Mouse (Mus musculus) activated CD4-positive, CD25-positive, alpha-beta regulatory T cell, adult 4 months (primary cell): ENCODE measurements around the gene Mtmr14. TPM values are rescaled to one million over a fixed set of nuclear protein-coding genes. Genes with fewer than 3 reads are reported as not detected.

Experiments
- polyA plus RNA-seq, 2 experiments: library from polyadenylated mRNA; unstranded; fragments of 100-300 nt; shearing (Covaris generic); gene quantifications; one replicate each; pipeline ENCODE4 v1.2.1; 2017

Mtmr14 gene
- polyA plus RNA-seq, 2 experiments from 2014 or later: 15.1 to 16.7 TPM

Other genes with a start within 250 kb of the Mtmr14 start
- gene Thumpd3, start 191.6 kb upstream of the Mtmr14 start, polyA plus RNA-seq: 10 to 100 TPM; 88.0 to 94.9 TPM
- 10 to 100 TPM; 31.1 to 33.0 TPM for gene Setd5, start 160.5 kb upstream of the Mtmr14 start, polyA plus RNA-seq
- gene Lhfpl4, start 42.5 kb upstream of the Mtmr14 start, polyA plus RNA-seq: 1 to 10 TPM in 1 of 2 experiments, not detected in 1; 1.2 TPM
- gene Cpne9, start 44.5 kb downstream of the Mtmr14 start, polyA plus RNA-seq: under 1 TPM; 0.08 to 0.20 TPM
- gene Brpf1, start 69.3 kb downstream of the Mtmr14 start, polyA plus RNA-seq: 10 to 100 TPM; 10.6 to 11.2 TPM
- gene Ogg1, start 89.1 kb downstream of the Mtmr14 start, polyA plus RNA-seq: 10 to 100 TPM; 14.1 to 23.2 TPM
- 1 to 10 TPM; 1.5 to 1.6 TPM for gene Camk1, start 106.1 kb downstream of the Mtmr14 start, polyA plus RNA-seq
- 10 to 100 TPM; 32.8 to 49.4 TPM for gene Tada3, start 140.0 kb downstream of the Mtmr14 start, polyA plus RNA-seq
- 100 to 1,000 TPM; 658 to 920 TPM for gene Arpc4, start 140.3 kb downstream of the Mtmr14 start, polyA plus RNA-seq
- 10 to 100 TPM; 10.6 to 15.3 TPM for gene Ttll3, start 151.4 kb downstream of the Mtmr14 start, polyA plus RNA-seq
- gene Rpusd3, start 181.5 kb downstream of the Mtmr14 start, polyA plus RNA-seq: 10 to 100 TPM in 1 of 2 experiments, 1 to 10 TPM in 1; 5.4 to 18.7 TPM
- not detected for gene Cidec, start 197.9 kb downstream of the Mtmr14 start, polyA plus RNA-seq
- gene Jagn1, start 204.7 kb downstream of the Mtmr14 start, polyA plus RNA-seq: 10 to 100 TPM; 40.7 to 68.9 TPM
- gene Il17re, start 220.6 kb downstream of the Mtmr14 start, polyA plus RNA-seq: under 1 TPM; 0.97 TPM
- gene Il17rc, start 233.6 kb downstream of the Mtmr14 start, polyA plus RNA-seq: not detected
- 1 to 10 TPM; 2.7 to 8.0 TPM for gene Creld1, start 245.5 kb downstream of the Mtmr14 start, polyA plus RNA-seq